Mouse (Mus musculus) neural tube, embryonic 14.5 days (tissue): Measurements from ENCODE around the gene Cd46. TPM values are rescaled to one million over a fixed set of nuclear protein-coding genes. Genes with fewer than 3 reads are reported as not detected.
A peak's percentile ranks its signal among the peaks of the same experiment; 100 is the strongest.

Experiments
- ATAC-seq: fragments of 200-750 bp; cut with Nextera tagmentation; 2 replicates; pipeline ENCODE4 v1.8.0; 2017; ENCODE audit warnings: low read depth, mild to moderate bottlenecking, moderate TSS enrichment, moderate library complexity
- H3K27ac ChIP-seq: fragments of 300-500 bp; sonication (generic); 2 replicates; pipeline ENCODE4 v1.5.1; 2014; ENCODE audit warnings: low read depth, mild to moderate bottlenecking, control low read depth, low read length, moderate library complexity, mixed read lengths
- H3K27me3 ChIP-seq: fragments of 300-500 bp; sonication (generic); 2 replicates; pipeline ENCODE4 v1.6.1; 2014; ENCODE audit warnings: low read length; ENCODE audit not compliant: control insufficient read depth, insufficient read depth
- H3K36me3 ChIP-seq: fragments of 300-500 bp; sonication (generic); 2 replicates; pipeline ENCODE4 v1.6.1; 2014; ENCODE audit warnings: low read length, mixed read lengths; ENCODE audit not compliant: control insufficient read depth, insufficient read depth
- H3K4me1 ChIP-seq: fragments of 300-500 bp; sonication (generic); 2 replicates; pipeline ENCODE4 v1.6.1; 2014; ENCODE audit warnings: low read length; ENCODE audit not compliant: control insufficient read depth, insufficient read depth
- H3K4me2 ChIP-seq: fragments of 300-500 bp; sonication (generic); 2 replicates; pipeline ENCODE4 v1.6.1; 2014; ENCODE audit warnings: mild to moderate bottlenecking, low read depth, low read length, control low read depth
- H3K4me3 ChIP-seq: fragments of 300-500 bp; sonication (generic); 2 replicates; pipeline ENCODE4 v1.5.1; 2014; ENCODE audit warnings: low read depth, low read length, control low read depth, mixed read lengths
- H3K9ac ChIP-seq: fragments of 300-500 bp; sonication (generic); replicated peaks from 2 replicates; pipeline ENCODE4 v1.6.1; 2014; ENCODE audit warnings: low read depth, mild to moderate bottlenecking, control low read depth, low read length, mixed read lengths
- H3K9me3 ChIP-seq: fragments of 300-500 bp; sonication (generic); 2 replicates; pipeline ENCODE4 v1.6.1; 2016; ENCODE audit warnings: low read length; ENCODE audit not compliant: control insufficient read depth
- WGBS: fragments of 180-500 bp; shearing (Covaris S2); extraction: QIAGEN DNeasy Blood & Tissue Kit; methylation state at CpG from one replicate; pipeline ENCODE4 v1.1.7; 2014; 5-methylcytosine and 5-hydroxymethylcytosine counted together
- polyA plus RNA-seq: library from polyadenylated mRNA; unstranded; fragments of >200 nt; fragmentation: Nextera tagmentation; extraction: Ambion mirVana; gene quantifications from 2 replicates; pipeline ENCODE4 v1.2.1, GENCODE M21; 2014

Gene Cd46
- polyA plus RNA-seq, 1 experiment from 2014 or later = 1.3 TPM

GRCm38 (mm10) chr1:195098004-195098403 lies 6.0 kb upstream of the Cd46 start:
- H3K4me1 ChIP-seq = no peaks in the 10 kb centered on the region
- H3K27me3 ChIP-seq = no peaks in the 10 kb centered on the region
- H3K4me2 ChIP-seq = no peak overlapping the region
- no peak overlapping the region for H3K4me3 ChIP-seq
- no peak for ATAC-seq
- no peak overlapping the region for H3K9ac ChIP-seq
- H3K27ac ChIP-seq = no peak overlapping the region
- no peaks in the 10 kb centered on the region for H3K36me3 ChIP-seq
- H3K9me3 ChIP-seq = no peaks in the 10 kb centered on the region
- WGBS = 97% methylated on average over 1 of the region's 1 CpGs

- no peak overlapping the region for H3K9ac ChIP-seq
- ATAC-seq = peak; percentile 41; the same call in 1 of the 2 replicates
- no peaks in the 10 kb centered on the region for H3K4me1 ChIP-seq
- no peak overlapping the region for H3K27ac ChIP-seq
- peak overlapping the region; percentile 51 for H3K4me2 ChIP-seq
- no peaks in the 10 kb centered on the region for H3K36me3 ChIP-seq
- no peaks in the 10 kb centered on the region for H3K9me3 ChIP-seq
- no peaks in the 10 kb centered on the region for H3K27me3 ChIP-seq
- peak overlapping the region; percentile 18 for H3K4me3 ChIP-seq
- 19% methylated on average over 11 of the region's 11 CpGs for WGBS
Measured at GRCm38 (mm10) chr1:195091699-195092219, 290 bp downstream of the Cd46 start.

- no peak for ATAC-seq
- Histone ChIP-seq H3K36me3 (no peaks in the 10 kb centered on the region), H3K9ac (no peak overlapping the region), H3K9me3 (no peaks in the 10 kb centered on the region), H3K4me3 (no peak overlapping the region), H3K4me2 (no peak overlapping the region), H3K4me1 (no peaks in the 10 kb centered on the region), H3K27ac (no peak overlapping the region), H3K27me3 (no peaks in the 10 kb centered on the region)
Measured at GRCm38 (mm10) chr1:195082142-195082541, 9.9 kb downstream of the Cd46 start.

GRCm38 (mm10) chr1:195040437-195040836 lies 51.6 kb downstream of the Cd46 start:
- no peaks in the 10 kb centered on the region for H3K27me3 ChIP-seq
- no peaks in the 10 kb centered on the region for H3K4me1 ChIP-seq
- no peak overlapping the region for H3K4me3 ChIP-seq
- no peak overlapping the region for H3K9ac ChIP-seq
- H3K27ac ChIP-seq = no peak overlapping the region
- no peaks in the 10 kb centered on the region for H3K9me3 ChIP-seq
- H3K36me3 ChIP-seq = no peaks in the 10 kb centered on the region
- H3K4me2 ChIP-seq = no peak overlapping the region
- peak; percentile 65; the same call in 1 of the 2 replicates for ATAC-seq

GRCm38 (mm10) chr1:195038386-195038785 lies 53.7 kb downstream of the Cd46 start:
- Histone ChIP-seq H3K4me3 (no peak overlapping the region), H3K36me3 (no peaks in the 10 kb centered on the region), H3K9ac (no peak overlapping the region), H3K4me2 (no peak overlapping the region), H3K27me3 (no peaks in the 10 kb centered on the region), H3K4me1 (no peaks in the 10 kb centered on the region), H3K9me3 (no peaks in the 10 kb centered on the region), H3K27ac (no peak overlapping the region)
- no peak for ATAC-seq
- 83% methylated on average over 1 of the region's 1 CpGs for WGBS

- Histone ChIP-seq H3K4me1 (no peaks in the 10 kb centered on the region), H3K4me3 (no peak overlapping the region), H3K4me2 (no peak overlapping the region), H3K9ac (no peak overlapping the region), H3K27ac (no peak overlapping the region), H3K27me3 (no peaks in the 10 kb centered on the region), H3K9me3 (no peaks in the 10 kb centered on the region), H3K36me3 (no peaks in the 10 kb centered on the region)
- ATAC-seq = no peak
- 91% methylated on average over 1 of the region's 1 CpGs for WGBS
Measured at GRCm38 (mm10) chr1:195037985-195038384, 54.1 kb downstream of the Cd46 start.

GRCm38 (mm10) chr1:195037483-195037882 lies 54.6 kb downstream of the Cd46 start:
- no peak overlapping the region for H3K27ac ChIP-seq
- no peaks in the 10 kb centered on the region for H3K27me3 ChIP-seq
- no peak overlapping the region for H3K4me2 ChIP-seq
- no peaks in the 10 kb centered on the region for H3K9me3 ChIP-seq
- ATAC-seq = no peak
- no peak overlapping the region for H3K9ac ChIP-seq
- WGBS = 85% methylated on average over 6 of the region's 6 CpGs
- no peaks in the 10 kb centered on the region for H3K36me3 ChIP-seq
- H3K4me1 ChIP-seq = no peaks in the 10 kb centered on the region
- no peak overlapping the region for H3K4me3 ChIP-seq

GRCm38 (mm10) chr1:195033941-195034340 lies 58.1 kb downstream of the Cd46 start:
- Histone ChIP-seq H3K9me3 (no peaks in the 10 kb centered on the region), H3K27ac (no peak overlapping the region), H3K27me3 (no peaks in the 10 kb centered on the region), H3K4me3 (no peak overlapping the region), H3K36me3 (no peaks in the 10 kb centered on the region), H3K9ac (no peak overlapping the region), H3K4me2 (no peak overlapping the region), H3K4me1 (no peaks in the 10 kb centered on the region)
- WGBS = 72% methylated on average over 1 of the region's 1 CpGs
- ATAC-seq = no peak

GRCm38 (mm10) chr1:195032738-195033137 lies 59.3 kb downstream of the Cd46 start:
- WGBS = 87% methylated on average over 1 of the region's 1 CpGs
- no peaks in the 10 kb centered on the region for H3K27me3 ChIP-seq
- no peak overlapping the region for H3K27ac ChIP-seq
- no peaks in the 10 kb centered on the region for H3K9me3 ChIP-seq
- no peak overlapping the region for H3K4me3 ChIP-seq
- no peak overlapping the region for H3K9ac ChIP-seq
- no peaks in the 10 kb centered on the region for H3K36me3 ChIP-seq
- no peak overlapping the region for H3K4me2 ChIP-seq
- H3K4me1 ChIP-seq = no peaks in the 10 kb centered on the region
- no peak for ATAC-seq

GRCm38 (mm10) chr1:195031786-195032185 lies 60.3 kb downstream of the Cd46 start:
- no peaks in the 10 kb centered on the region for H3K36me3 ChIP-seq
- H3K27me3 ChIP-seq = no peaks in the 10 kb centered on the region
- no peak overlapping the region for H3K4me3 ChIP-seq
- no peak overlapping the region for H3K4me2 ChIP-seq
- H3K9ac ChIP-seq = no peak overlapping the region
- no peaks in the 10 kb centered on the region for H3K4me1 ChIP-seq
- no peaks in the 10 kb centered on the region for H3K9me3 ChIP-seq
- ATAC-seq = no peak
- no peak overlapping the region for H3K27ac ChIP-seq
